Comparison of ENCODE assay signal across 1 mouse cellular context in the genomic region with DNA sequence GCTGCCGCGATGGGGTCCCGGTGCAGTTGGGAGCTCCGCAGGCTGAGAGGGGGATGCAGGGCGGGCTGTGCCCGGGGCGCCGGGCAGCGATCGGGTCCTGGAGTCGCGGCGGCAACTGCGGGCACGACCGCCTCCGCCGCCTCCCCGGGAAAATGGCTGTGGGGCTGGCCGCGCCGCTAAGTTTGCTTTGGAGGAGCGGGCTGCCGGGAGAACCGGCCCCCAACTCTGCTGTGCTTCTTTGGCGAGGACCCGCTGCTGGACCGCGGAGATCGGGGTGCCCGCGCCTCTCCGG.
TF ChIP-seq lines count a peak whose summit lies in the region.

No protein-coding gene starts in this region.

TF ChIP-seq in CH12.LX, 34 proteins besides CTCF, POLR2A, EP300 and RAD21 (continued from another document):
- TF ChIP-seq MYC (IDR thresholded peaks at IDR 0.05; ENCODE audit: low read depth, low read length) (no peak), SIN3A (IDR thresholded peaks at IDR 0.05; ENCODE audit: low read length) (peak; percentile 38), MEF2A (IDR thresholded peaks at IDR 0.05; ENCODE audit: borderline replicate concordance, low read depth, low read length) (no peak), SMC3 (IDR thresholded peaks at IDR 0.05; ENCODE audit: low read depth, low read length) (no peak), TCF12 (IDR thresholded peaks at IDR 0.05; ENCODE audit: low read depth, low read length) (0 out of 2 replicates have a peak, but pooled peaks have one; percentile 39), ZC3H11A (IDR thresholded peaks at IDR 0.05; ENCODE audit: low read depth, low read length) (no peak), NELFE (IDR thresholded peaks at IDR 0.05; ENCODE audit: low read depth, low read length) (no peak)
